Mouse (Mus musculus) heart, adult 2 months (tissue): Measurements from ENCODE around the gene Grik1. TPM values are rescaled to one million over a fixed set of nuclear protein-coding genes. Genes with fewer than 3 reads are reported as not detected.

Source experiments
- DNase-seq, 2 experiments: peaks; one replicate each; pipeline ENCODE4 v3.0.0; 2021
- H3K27ac ChIP-seq: fragments of 200-600 bp; 2 replicates; pipeline ENCODE4 v1.8.1; 2022
- H3K27me3 ChIP-seq: fragments of 200-500 bp; 2 replicates; pipeline ENCODE4 v1.6.1; 2012; ENCODE audit warnings: mild to moderate bottlenecking, low read length, inconsistent platforms, mixed read lengths; ENCODE audit not compliant: control insufficient read depth, insufficient read depth
- H3K36me3 ChIP-seq: fragments of 200-500 bp; 2 replicates; pipeline ENCODE4 v1.6.1; 2012; ENCODE audit warnings: low read length, inconsistent platforms; ENCODE audit not compliant: control insufficient read depth, insufficient read depth
- H3K4me1 ChIP-seq: fragments of 200-500 bp; 2 replicates; pipeline ENCODE4 v1.6.1; 2011; ENCODE audit warnings: low read length; ENCODE audit not compliant: control insufficient read depth, insufficient read depth
- H3K4me3 ChIP-seq: fragments of 200-600 bp; 2 replicates; pipeline ENCODE4 v1.8.1; 2022
- H3K79me2 ChIP-seq: fragments of 200-500 bp; replicated peaks from 2 replicates; pipeline ENCODE4 v1.6.1; 2012; ENCODE audit warnings: mild to moderate bottlenecking, inconsistent platforms, low read length, moderate library complexity, mixed read lengths; ENCODE audit not compliant: control insufficient read depth, insufficient read depth
- H3K9ac ChIP-seq: fragments of 200-500 bp; 2 replicates; pipeline ENCODE4 v1.6.1; 2012; ENCODE audit warnings: low read depth, mild to moderate bottlenecking, control low read depth, inconsistent platforms, low read length, mixed read lengths
- CTCF ChIP-seq: fragments of 200-600 bp; IDR thresholded peaks from 2 replicates; pipeline ENCODE4 v1.8.1; 2022; ENCODE audit warnings: antibody characterized with exemption, mild to moderate bottlenecking, moderate library complexity
- EP300 ChIP-seq: fragments of 200-500 bp; IDR thresholded peaks from 2 replicates; pipeline ENCODE4 v1.6.1; 2011; ENCODE audit warnings: low read depth, low read length, control low read depth; ENCODE audit not compliant: insufficient read depth
- POLR2A ChIP-seq: fragments of 200-500 bp; IDR thresholded peaks from 2 replicates; pipeline ENCODE4 v1.6.1; 2011; ENCODE audit warnings: mild to moderate bottlenecking, low read depth, low read length, control low read depth; ENCODE audit not compliant: insufficient read depth
- WGBS: fragments of 180-500 bp; shearing (Covaris S2); methylation state at CpG from one replicate; pipeline ENCODE4 v1.1.7; 2018; 5-methylcytosine and 5-hydroxymethylcytosine counted together
- intact Hi-C: fragments of 180-260 bp; cut with DNase I; formaldehyde crosslinking; loops from one replicate; pipeline ENCODE4 v1.15.1; 2025
- polyA plus RNA-seq: library from polyadenylated mRNA; depleted of rRNA; stranded (reverse); fragments of >200 nt; gene quantifications from 2 replicates; pipeline ENCODE4 v1.2.3, GENCODE M21; 2012
- total RNA-seq, 2 experiments: library from RNA; stranded (reverse); gene quantifications; 2 replicates each; pipeline ENCODE4 v1.2.3; 2021

Grik1 gene
- total and polyA plus RNA-seq, 3 experiments: not detected

DNA sequence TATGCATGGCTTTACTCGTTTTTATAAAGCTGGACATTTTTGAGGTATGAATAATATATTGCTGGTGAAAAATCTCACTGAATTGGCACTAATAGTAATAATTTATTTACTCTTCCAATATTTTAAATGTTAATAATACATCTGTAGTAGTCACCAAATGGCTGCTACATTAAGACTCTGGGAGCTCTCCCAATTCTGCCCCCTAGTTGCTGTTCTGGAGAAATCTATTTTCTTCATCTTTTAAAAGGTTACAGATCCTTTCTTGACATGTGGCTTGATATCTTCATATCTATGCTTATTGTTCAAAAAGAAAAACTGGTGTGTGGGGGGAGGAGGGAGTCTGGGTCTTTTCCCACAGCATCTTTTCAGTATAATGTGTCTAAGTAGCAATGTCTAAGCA, 151.2 kb downstream of the Grik1 start:
- TF ChIP-seq EP300: no peak
- TF ChIP-seq CTCF: no peak
- no peak for TF ChIP-seq POLR2A
- H3K79me2 ChIP-seq: no peaks in the 10 kb centered on the region
- no peak overlapping the region for H3K9ac ChIP-seq
- no peaks in the 10 kb centered on the region for H3K36me3 ChIP-seq
- intact Hi-C loops: no loop called here
- H3K4me1 ChIP-seq: no peaks in the 10 kb centered on the region
- no peaks in the 10 kb centered on the region for H3K27me3 ChIP-seq
- no peak overlapping the region for H3K4me3 ChIP-seq
- WGBS: 30% methylated on average over 1 of the region's 1 CpGs
- DNase-seq: no peak
- no peak overlapping the region for H3K27ac ChIP-seq

GRCm38 (mm10) chr16:88132919-88133318, 157.1 kb downstream of the Grik1 start:
- Histone ChIP-seq H3K36me3 (no peaks in the 10 kb centered on the region), H3K4me3 (no peak overlapping the region), H3K4me1 (no peaks in the 10 kb centered on the region), H3K79me2 (no peaks in the 10 kb centered on the region), H3K27me3 (no peaks in the 10 kb centered on the region), H3K9ac (no peak overlapping the region), H3K27ac (no peak overlapping the region)
- DNase-seq: no peak
- TF ChIP-seq POLR2A (no peak), EP300 (no peak), CTCF (no peak)
- intact Hi-C loops: no loop called here
- WGBS: 48% methylated on average over 2 of the region's 2 CpGs

- no peak overlapping the region for H3K27ac ChIP-seq
- no peaks in the 10 kb centered on the region for H3K27me3 ChIP-seq
- TF ChIP-seq POLR2A (no peak), CTCF (no peak), EP300 (no peak)
- no peak overlapping the region for H3K4me3 ChIP-seq
- intact Hi-C loops: no loop called here
- WGBS: 69% methylated on average over 3 of the region's 3 CpGs
- H3K36me3 ChIP-seq: no peaks in the 10 kb centered on the region
- DNase-seq: no peak
- H3K9ac ChIP-seq: no peak overlapping the region
- H3K79me2 ChIP-seq: no peaks in the 10 kb centered on the region
- no peaks in the 10 kb centered on the region for H3K4me1 ChIP-seq
Measured at GRCm38 (mm10) chr16:88131103-88131502, 159.0 kb downstream of the Grik1 start.

GRCm38 (mm10) chr16:88125098-88125497, 165.0 kb downstream of the Grik1 start:
- TF ChIP-seq POLR2A (no peak), CTCF (no peak), EP300 (no peak)
- no peaks in the 10 kb centered on the region for H3K27me3 ChIP-seq
- H3K4me1 ChIP-seq: no peaks in the 10 kb centered on the region
- no peak overlapping the region for H3K27ac ChIP-seq
- H3K36me3 ChIP-seq: no peaks in the 10 kb centered on the region
- no peak overlapping the region for H3K9ac ChIP-seq
- intact Hi-C loops: no loop called here
- no peak overlapping the region for H3K4me3 ChIP-seq
- no peak for DNase-seq
- no peaks in the 10 kb centered on the region for H3K79me2 ChIP-seq
- 47% methylated on average over 4 of the region's 4 CpGs for WGBS

GRCm38 (mm10) chr16:88112551-88113138, 177.4 kb downstream of the Grik1 start:
- Histone ChIP-seq H3K9ac (no peak overlapping the region), H3K27me3 (no peaks in the 10 kb centered on the region), H3K36me3 (no peaks in the 10 kb centered on the region), H3K79me2 (no peaks in the 10 kb centered on the region), H3K27ac (no peak overlapping the region), H3K4me1 (no peaks in the 10 kb centered on the region), H3K4me3 (no peak overlapping the region)
- DNase-seq: no peak
- TF ChIP-seq POLR2A: no peak
- no peak for TF ChIP-seq CTCF
- TF ChIP-seq EP300: no peak
- WGBS: 55% methylated on average over 8 of the region's 8 CpGs
- intact Hi-C loops: no loop called here

DNA sequence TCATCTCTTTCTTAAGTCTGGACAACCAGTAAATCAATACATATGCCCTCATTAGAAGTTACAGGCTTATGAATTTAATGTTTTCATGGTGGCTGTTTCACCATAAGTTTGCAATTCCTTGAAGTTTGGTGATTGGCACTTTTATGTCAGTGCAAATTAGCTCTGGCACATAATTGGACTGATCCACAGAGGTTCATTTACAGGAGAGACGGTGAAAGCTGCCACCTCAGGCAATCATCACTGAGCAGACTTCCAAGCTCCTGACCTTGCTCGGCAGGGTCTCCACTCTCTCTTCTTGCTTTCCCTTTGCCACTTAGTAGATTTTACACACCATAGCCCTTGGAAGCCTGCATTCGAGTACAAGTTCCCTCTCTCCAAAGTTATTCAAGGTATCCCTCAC, 178.6 kb downstream of the Grik1 start:
- H3K9ac ChIP-seq: no peak overlapping the region
- H3K4me1 ChIP-seq: no peaks in the 10 kb centered on the region
- no peaks in the 10 kb centered on the region for H3K79me2 ChIP-seq
- no peak overlapping the region for H3K27ac ChIP-seq
- 68% methylated on average over 3 of the region's 3 CpGs for WGBS
- TF ChIP-seq EP300 (no peak), CTCF (no peak), POLR2A (no peak)
- intact Hi-C loops: no loop called here
- H3K4me3 ChIP-seq: no peak overlapping the region
- DNase-seq: no peak
- H3K27me3 ChIP-seq: no peaks in the 10 kb centered on the region
- no peaks in the 10 kb centered on the region for H3K36me3 ChIP-seq
